Mouse (Mus musculus): ENCODE data around the gene Arf1. TPM values are rescaled to one million over a fixed set of nuclear protein-coding genes. Genes with fewer than 3 reads are reported as not detected.

Arf1 gene
- polyA plus RNA-seq, 1 experiment from 2014 or later = 605 TPM

GRCm38 (mm10) chr11:59227604-59228121, 407 bp downstream of the Arf1 start:
- H3K27ac ChIP-seq (ENCODE audit: low read depth, low read length) = peak overlapping the region; percentile 100
- H3K4me3 ChIP-seq (ENCODE audit: low read depth, low read length) = peak overlapping the region; percentile 99
- WGBS = under 1% methylated on average over 49 of the region's 51 CpGs
- H3K27me3 ChIP-seq (replicated peaks; ENCODE audit: control insufficient read depth, insufficient read depth, low read length) = no peaks in the 10 kb centered on the region
- peak overlapping the region; percentile 74 for H3K4me2 ChIP-seq (replicated peaks; ENCODE audit: low read depth)
- H3K36me3 ChIP-seq (ENCODE audit: control insufficient read depth, insufficient read depth) = peaks cover 4% of the 10 kb centered on the region; the same call in 1 of the 2 replicates
- peaks cover 12% of the 10 kb centered on the region; the same call in 1 of the 2 replicates for H3K4me1 ChIP-seq (replicated peaks; ENCODE audit: control insufficient read depth, insufficient read depth, low read length)
- ATAC-seq = peak; percentile 65
- H3K9ac ChIP-seq (ENCODE audit: low read depth, low read length) = peak overlapping the region; percentile 100
- H3K9me3 ChIP-seq (ENCODE audit: control insufficient read depth) = no peaks in the 10 kb centered on the region
- TF ChIP-seq CTCF (IDR thresholded peaks at IDR 0.05; ENCODE audit: low read depth) = no peak

DNA sequence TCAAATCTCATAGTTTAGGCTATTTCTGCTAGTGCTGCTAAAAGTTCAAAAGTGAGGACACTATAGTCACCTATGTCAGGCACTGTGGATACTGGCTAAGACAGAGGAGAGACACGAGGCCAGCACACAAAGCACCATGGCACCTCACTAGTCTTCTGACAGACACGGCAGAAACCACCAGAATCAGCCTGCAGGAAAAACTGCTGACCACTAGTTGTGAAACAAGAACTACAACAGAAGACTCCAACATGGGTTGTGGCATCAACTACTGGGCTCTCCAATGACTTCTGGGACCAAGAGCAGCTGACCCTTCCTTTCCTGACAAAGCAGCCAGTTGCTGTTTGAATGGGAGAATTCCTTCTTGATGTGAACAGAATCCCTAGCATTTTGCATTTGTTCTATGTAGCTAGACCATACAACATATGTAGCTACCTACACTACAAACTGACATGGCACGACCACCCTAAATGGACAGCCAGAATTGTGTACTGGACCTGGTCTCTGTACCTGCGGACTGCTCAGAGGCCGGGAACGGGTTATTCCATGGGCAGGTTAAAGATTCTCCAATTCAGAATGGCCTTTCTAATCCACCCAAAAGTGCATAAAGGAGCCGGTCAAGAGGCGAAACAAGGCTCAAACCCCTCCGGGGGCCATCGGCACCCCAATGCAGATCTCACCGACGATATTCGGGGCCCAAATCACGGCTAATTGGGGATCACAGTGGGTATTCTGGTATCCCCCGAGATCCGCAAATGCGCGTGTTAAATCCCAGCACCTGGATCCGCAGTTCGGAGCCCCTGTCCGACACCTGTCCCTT, 1.1 kb downstream of the Arf1 start:
- no peaks in the 10 kb centered on the region for H3K27me3 ChIP-seq (replicated peaks; ENCODE audit: control insufficient read depth, insufficient read depth, low read length)
- ATAC-seq = no peak
- 1% methylated on average over 21 of the region's 21 CpGs for WGBS
- peak overlapping the region; percentile 100 for H3K27ac ChIP-seq (ENCODE audit: low read depth, low read length)
- no peaks in the 10 kb centered on the region for H3K9me3 ChIP-seq (ENCODE audit: control insufficient read depth)
- H3K4me1 ChIP-seq (replicated peaks; ENCODE audit: control insufficient read depth, insufficient read depth, low read length) = peaks cover 17% of the 10 kb centered on the region; the same call in 1 of the 2 replicates
- H3K4me2 ChIP-seq (replicated peaks; ENCODE audit: low read depth) = peak overlapping the region; percentile 74
- H3K9ac ChIP-seq (ENCODE audit: low read depth, low read length) = peak overlapping the region; percentile 100
- H3K36me3 ChIP-seq (ENCODE audit: control insufficient read depth, insufficient read depth) = peaks cover 4% of the 10 kb centered on the region; the same call in 1 of the 2 replicates
- peak overlapping the region; percentile 99 for H3K4me3 ChIP-seq (ENCODE audit: low read depth, low read length)
- no peak for TF ChIP-seq CTCF (IDR thresholded peaks at IDR 0.05; ENCODE audit: low read depth)

DNA sequence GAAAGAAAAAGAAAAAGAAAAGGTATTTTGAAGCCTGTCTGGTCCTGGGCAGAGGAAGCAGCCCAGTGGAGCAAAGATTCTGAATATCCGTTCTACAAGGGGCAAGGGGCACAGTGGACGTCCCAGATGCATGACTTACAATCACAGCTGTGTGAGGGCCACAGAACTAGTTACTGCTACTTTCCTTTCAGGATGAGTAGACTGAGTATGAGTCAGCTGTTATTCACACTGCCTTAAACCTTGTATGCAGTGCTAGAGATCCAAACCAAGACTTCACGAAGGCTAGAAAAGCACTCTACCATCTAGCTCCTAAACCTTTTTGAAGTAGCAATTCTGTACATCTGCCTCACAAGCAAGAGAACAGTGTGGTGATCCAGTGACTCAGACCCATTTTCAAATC, 1.8 kb downstream of the Arf1 start:
- Histone ChIP-seq H3K4me2 (replicated peaks; ENCODE audit: low read depth) (peak overlapping the region; percentile 74), H3K27ac (ENCODE audit: low read depth, low read length) (peak overlapping the region; percentile 1), H3K4me3 (ENCODE audit: low read depth, low read length) (peak overlapping the region; percentile 99), H3K36me3 (ENCODE audit: control insufficient read depth, insufficient read depth) (peaks cover 4% of the 10 kb centered on the region; the same call in 1 of the 2 replicates), H3K4me1 (replicated peaks; ENCODE audit: control insufficient read depth, insufficient read depth, low read length) (peaks cover 24% of the 10 kb centered on the region; the same call in 1 of the 2 replicates), H3K9me3 (ENCODE audit: control insufficient read depth) (no peaks in the 10 kb centered on the region), H3K27me3 (replicated peaks; ENCODE audit: control insufficient read depth, insufficient read depth, low read length) (no peaks in the 10 kb centered on the region), H3K9ac (ENCODE audit: low read depth, low read length) (0 out of 2 replicates have a peak overlapping the region, but pooled peaks have one; percentile 100)
- ATAC-seq = no peak
- WGBS = 10% methylated on average over 3 of the region's 3 CpGs
- no peak for TF ChIP-seq CTCF (IDR thresholded peaks at IDR 0.05; ENCODE audit: low read depth)

- Histone ChIP-seq H3K27me3 (replicated peaks; ENCODE audit: control insufficient read depth, insufficient read depth, low read length) (no peaks in the 10 kb centered on the region), H3K4me1 (replicated peaks; ENCODE audit: control insufficient read depth, insufficient read depth, low read length) (peaks cover 24% of the 10 kb centered on the region; the same call in 1 of the 2 replicates), H3K36me3 (ENCODE audit: control insufficient read depth, insufficient read depth) (peaks cover 4% of the 10 kb centered on the region; the same call in 1 of the 2 replicates), H3K4me3 (ENCODE audit: low read depth, low read length) (peak overlapping the region; percentile 4; the same call in 1 of the 2 replicates), H3K9me3 (ENCODE audit: control insufficient read depth) (no peaks in the 10 kb centered on the region), H3K27ac (ENCODE audit: low read depth, low read length) (no peak overlapping the region; the same call in 1 of the 2 replicates), H3K9ac (ENCODE audit: low read depth, low read length) (no peak overlapping the region), H3K4me2 (replicated peaks; ENCODE audit: low read depth) (peak overlapping the region; percentile 74)
- TF ChIP-seq CTCF (IDR thresholded peaks at IDR 0.05; ENCODE audit: low read depth) = no peak
- ATAC-seq = no peak
- WGBS = 43% methylated on average over 2 of the region's 2 CpGs
Observed at GRCm38 (mm10) chr11:59225167-59225566, 2.9 kb downstream of the Arf1 start.

DNA sequence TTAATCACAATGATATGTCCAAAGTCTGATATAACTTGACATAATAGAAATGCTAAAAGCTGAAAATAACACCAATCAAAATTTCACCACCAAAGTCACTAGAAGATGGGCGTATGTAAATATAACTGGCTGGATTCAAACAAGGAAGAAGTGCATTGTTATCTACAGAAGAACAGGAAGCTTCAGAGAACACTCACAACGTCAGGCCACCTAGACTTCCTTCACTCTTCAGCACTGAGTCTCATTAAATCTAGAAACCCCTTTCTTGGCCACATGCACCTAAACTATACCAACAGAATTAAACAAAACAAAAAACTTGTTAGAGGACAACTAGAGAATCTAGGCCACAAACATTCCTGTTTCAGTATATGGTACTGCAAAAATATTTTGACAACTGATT, 3.6 kb downstream of the Arf1 start:
- Histone ChIP-seq H3K4me3 (ENCODE audit: low read depth, low read length) (no peak overlapping the region), H3K4me1 (replicated peaks; ENCODE audit: control insufficient read depth, insufficient read depth, low read length) (peaks cover 24% of the 10 kb centered on the region; the same call in 1 of the 2 replicates), H3K9ac (ENCODE audit: low read depth, low read length) (no peak overlapping the region), H3K27ac (ENCODE audit: low read depth, low read length) (no peak overlapping the region), H3K4me2 (replicated peaks; ENCODE audit: low read depth) (no peak overlapping the region; the same call in 1 of the 2 replicates), H3K36me3 (ENCODE audit: control insufficient read depth, insufficient read depth) (peaks cover 4% of the 10 kb centered on the region; the same call in 1 of the 2 replicates), H3K9me3 (ENCODE audit: control insufficient read depth) (no peaks in the 10 kb centered on the region), H3K27me3 (replicated peaks; ENCODE audit: control insufficient read depth, insufficient read depth, low read length) (no peaks in the 10 kb centered on the region)
- ATAC-seq = no peak
- WGBS = 25% methylated on average over 2 of the region's 2 CpGs
- TF ChIP-seq CTCF (IDR thresholded peaks at IDR 0.05; ENCODE audit: low read depth) = no peak

- TF ChIP-seq CTCF (IDR thresholded peaks at IDR 0.05; ENCODE audit: low read depth) = no peak
- peaks cover 24% of the 10 kb centered on the region; the same call in 1 of the 2 replicates for H3K4me1 ChIP-seq (replicated peaks; ENCODE audit: control insufficient read depth, insufficient read depth, low read length)
- H3K4me3 ChIP-seq (ENCODE audit: low read depth, low read length) = no peak overlapping the region
- H3K9ac ChIP-seq (ENCODE audit: low read depth, low read length) = no peak overlapping the region
- no peak overlapping the region for H3K27ac ChIP-seq (ENCODE audit: low read depth, low read length)
- WGBS = 63% methylated on average over 3 of the region's 3 CpGs
- ATAC-seq = no peak
- no peaks in the 10 kb centered on the region for H3K27me3 ChIP-seq (replicated peaks; ENCODE audit: control insufficient read depth, insufficient read depth, low read length)
- H3K9me3 ChIP-seq (ENCODE audit: control insufficient read depth) = no peaks in the 10 kb centered on the region
- H3K4me2 ChIP-seq (replicated peaks; ENCODE audit: low read depth) = no peak overlapping the region
- peaks cover 4% of the 10 kb centered on the region; the same call in 1 of the 2 replicates for H3K36me3 ChIP-seq (ENCODE audit: control insufficient read depth, insufficient read depth)
Observed at GRCm38 (mm10) chr11:59224025-59224424, 4.0 kb downstream of the Arf1 start.

All from intestine, postnatal 0 days (tissue).